Mouse (Mus musculus) spleen, postnatal 4 days (tissue): ENCODE measurements around the gene Ampd3.

Source experiments
- DNase-seq, 2 experiments: peaks; one replicate each; pipeline ENCODE4 v3.0.0; 2022; ENCODE audit warnings: low spot score in 2 of 2

Gene Ampd3

GRCm38 (mm10) chr7:110834522-110834921, 66.5 kb downstream of the Ampd3 start:
- no peak for DNase-seq

- DNase-seq, result no peak
Measured at GRCm38 (mm10) chr7:110840332-110840731, 72.3 kb downstream of the Ampd3 start.

DNA sequence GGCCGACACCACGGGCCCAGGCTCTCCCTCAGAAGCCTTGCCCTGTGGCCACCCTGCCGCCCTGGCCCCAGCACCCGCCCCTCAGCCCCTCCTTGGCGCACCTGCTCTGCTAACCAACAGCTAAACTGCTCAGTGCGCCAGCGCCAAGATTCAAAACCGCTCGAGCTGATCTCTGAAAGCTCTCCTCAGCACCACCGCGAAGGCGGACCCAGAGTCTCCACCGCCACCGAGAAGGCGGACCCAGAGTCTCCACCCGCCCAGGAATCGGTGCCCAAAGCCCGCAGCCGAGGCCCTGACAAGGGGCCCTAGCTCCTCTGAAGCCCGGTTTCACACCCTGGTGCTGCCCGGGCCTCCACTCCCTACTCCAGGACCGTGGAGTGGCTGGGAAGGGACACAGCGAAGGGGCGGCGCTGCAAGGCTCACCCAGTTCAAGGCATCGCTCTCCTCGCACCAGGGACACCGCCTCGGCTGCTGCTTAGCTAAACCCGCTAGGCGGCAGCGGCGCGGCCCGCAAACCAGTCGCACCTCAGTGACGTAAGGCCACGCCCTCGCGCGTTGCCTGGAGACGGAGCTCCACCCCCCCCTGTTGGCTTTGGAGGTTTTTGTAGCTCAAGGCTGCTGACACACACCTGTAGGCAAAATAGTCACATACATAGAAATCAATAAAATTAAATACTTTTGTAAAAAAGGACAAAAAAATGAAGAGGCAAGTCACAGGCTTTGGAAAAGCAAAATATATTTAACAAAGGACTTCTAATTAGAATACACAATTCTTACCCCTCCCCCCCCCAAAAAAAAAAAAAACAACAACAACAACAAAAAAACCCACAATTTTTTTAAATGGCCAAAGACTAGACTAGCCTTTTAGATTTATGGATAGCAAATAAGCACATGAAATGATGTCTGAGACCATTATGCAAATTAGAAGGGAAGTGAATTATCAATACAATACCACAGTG, 76.2 kb downstream of the Ampd3 start, which contains the start of gene Rnf141:
TSS of gene Rnf141 (minus strand) at position 542 of the 959 bp plus-strand sequence.
- DNase-seq, result peak; percentile 96 to 98

GRCm38 (mm10) chr7:110847321-110847720, 79.3 kb downstream of the Ampd3 start:
- DNase-seq, result no peak

DNA sequence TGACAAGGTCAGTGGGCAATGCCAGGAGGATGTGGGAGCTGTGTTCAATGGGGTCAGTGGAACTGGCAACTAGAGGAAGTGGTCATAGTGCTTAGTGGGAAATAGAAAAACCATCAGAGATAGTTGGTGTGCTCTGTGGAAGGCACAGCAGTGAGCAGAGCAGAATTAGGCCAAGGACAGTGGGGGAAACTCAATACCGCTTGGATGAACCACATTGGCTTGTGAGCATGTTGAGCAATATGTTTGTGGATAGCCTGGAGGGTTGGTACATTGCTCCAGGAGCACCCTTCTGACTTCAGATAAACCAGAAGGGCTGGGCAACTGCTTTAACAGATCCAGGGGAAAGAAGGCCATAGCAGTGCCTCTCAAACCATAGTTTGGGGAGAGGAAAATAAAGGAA, 80.4 kb downstream of the Ampd3 start:
- DNase-seq, result no peak

DNA sequence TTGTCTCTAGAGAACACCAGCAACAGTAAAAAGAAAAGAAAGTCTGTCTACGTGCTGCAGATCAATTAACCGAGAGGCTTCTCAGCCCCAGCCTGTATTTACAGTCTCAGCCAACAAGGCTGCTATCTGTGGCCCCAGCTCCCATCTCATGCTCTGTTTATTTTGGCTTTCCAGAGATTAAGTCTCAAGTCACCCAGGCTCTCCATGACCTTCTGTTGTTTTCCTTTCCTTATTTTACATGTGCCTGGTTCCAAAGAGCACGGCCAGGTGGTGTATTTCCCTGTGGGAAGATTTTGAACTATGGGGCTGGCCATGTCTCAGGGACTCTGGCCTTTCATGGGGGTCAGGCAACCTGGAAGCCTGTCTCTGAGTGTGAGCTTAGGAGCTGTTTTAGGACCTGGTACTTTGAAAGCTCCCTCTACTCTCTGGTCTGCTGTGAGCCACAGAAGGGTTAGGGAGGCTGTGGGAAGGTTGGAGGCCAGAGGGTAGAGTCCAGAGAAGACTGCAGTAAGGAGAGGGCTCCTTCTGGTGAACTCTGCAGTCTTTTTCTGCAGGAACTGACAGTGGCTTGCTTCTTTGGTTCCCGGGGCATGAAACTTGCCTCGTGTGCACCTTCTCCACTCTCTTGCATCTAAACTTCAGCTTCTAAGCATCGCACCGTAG, 83.7 kb downstream of the Ampd3 start:
- no peak for DNase-seq

- no peak for DNase-seq
Measured at GRCm38 (mm10) chr7:110853611-110854010, 85.6 kb downstream of the Ampd3 start.

- DNase-seq, result no peak
Measured at GRCm38 (mm10) chr7:110854519-110854918, 86.5 kb downstream of the Ampd3 start.

DNA sequence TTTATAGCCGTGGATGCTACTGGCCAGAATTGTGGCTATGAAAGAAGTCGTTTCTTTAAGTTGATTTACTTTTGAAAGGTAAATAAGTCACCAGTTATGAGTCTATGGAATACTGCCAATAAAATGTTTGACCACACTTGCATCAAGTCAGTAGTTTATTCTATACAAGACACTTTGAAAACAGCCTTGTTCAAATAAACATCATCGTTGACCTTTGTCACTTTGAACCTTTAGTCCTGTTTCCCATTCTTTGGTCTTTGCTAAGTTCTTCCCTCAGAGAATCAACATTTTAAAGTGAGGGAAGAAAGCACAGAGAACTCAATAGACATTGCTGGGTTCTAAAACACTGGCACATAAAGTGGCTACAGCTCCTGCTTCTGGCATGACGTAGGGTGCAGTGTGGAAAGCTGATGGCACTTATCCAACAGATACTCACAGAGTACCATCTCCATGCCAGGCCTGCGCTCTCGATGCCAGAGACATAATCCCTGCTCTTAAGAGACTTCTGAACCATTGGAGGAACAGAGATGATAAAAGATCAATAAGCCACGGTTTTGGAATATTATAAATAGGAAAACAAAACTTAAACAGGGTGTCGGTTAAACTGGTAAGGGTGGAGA, 87.0 kb downstream of the Ampd3 start:
- DNase-seq, result no peak

DNA sequence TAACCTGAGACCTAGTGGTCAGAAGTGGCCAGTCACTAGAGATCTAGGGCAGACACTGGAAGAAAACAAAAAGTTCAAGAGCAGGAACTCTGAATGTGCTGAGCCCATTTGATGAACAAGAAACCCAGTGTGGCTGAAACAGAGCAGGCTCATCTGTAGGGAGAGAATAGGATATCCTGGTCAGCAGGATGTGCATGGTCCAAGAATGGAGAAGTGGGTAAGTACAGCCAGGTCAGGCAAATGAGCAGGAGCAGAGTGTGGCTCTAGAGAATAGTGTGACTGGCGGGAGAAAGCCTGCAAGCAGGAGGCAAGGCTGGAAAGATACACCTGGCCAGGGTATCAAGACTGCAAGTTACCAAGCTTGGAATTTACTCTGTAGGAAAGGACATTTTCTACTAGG, 87.6 kb downstream of the Ampd3 start:
- no peak for DNase-seq

DNA sequence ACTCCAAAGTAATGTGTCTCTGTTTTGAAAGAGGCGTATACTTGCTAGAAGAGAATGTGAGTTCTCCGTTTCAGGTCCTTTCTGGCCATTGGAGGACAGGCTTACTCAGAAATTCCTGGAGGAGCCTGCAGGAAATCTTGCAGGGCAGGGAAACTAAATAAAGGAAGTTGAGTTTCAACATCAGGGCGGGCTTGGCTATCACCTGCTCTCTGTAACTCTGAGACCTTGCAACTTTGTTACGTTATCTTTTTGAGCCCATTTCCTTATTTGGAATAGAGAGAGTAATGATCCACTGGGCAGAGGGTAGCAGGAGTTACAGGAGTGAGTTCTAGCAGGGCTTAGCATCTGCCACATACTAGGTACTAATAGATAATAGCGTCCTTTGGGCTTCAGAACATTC, 92.1 kb downstream of the Ampd3 start:
- no peak for DNase-seq
